Mouse (Mus musculus): ENCODE measurements around the gene Olfml2b. TPM values are rescaled to one million over a fixed set of nuclear protein-coding genes. Genes with fewer than 3 reads are reported as not detected.

The Olfml2b gene
- polyA plus RNA-seq, 1 experiment from 2014 or later, result 21.9 TPM

- no peaks in the 10 kb centered on the region for H3K4me1 ChIP-seq (replicated peaks; ENCODE audit: control insufficient read depth, insufficient read depth, low read length)
- WGBS, result 85% methylated on average over 3 of the region's 3 CpGs
- no peak for ATAC-seq (ENCODE audit: low read depth)
Measured at GRCm38 (mm10) chr1:170611631-170612030, 32.7 kb upstream of the Olfml2b start.

GRCm38 (mm10) chr1:170612968-170613872 lies 31.1 kb upstream of the Olfml2b start:
- no peak overlapping the region for H3K4me3 ChIP-seq (ENCODE audit: low read length)
- 53% methylated on average over 18 of the region's 18 CpGs for WGBS
- H3K4me1 ChIP-seq (replicated peaks; ENCODE audit: control insufficient read depth, insufficient read depth, low read length), result no peaks in the 10 kb centered on the region
- no peak overlapping the region for H3K27ac ChIP-seq (ENCODE audit: low read length)
- no peaks in the 10 kb centered on the region for H3K36me3 ChIP-seq (ENCODE audit: control insufficient read depth, insufficient read depth, low read length)
- no peak overlapping the region for H3K4me2 ChIP-seq (ENCODE audit: low read depth, low read length)
- no peak overlapping the region for H3K9ac ChIP-seq (ENCODE audit: low read length)
- no peaks in the 10 kb centered on the region for H3K9me3 ChIP-seq (ENCODE audit: control insufficient read depth, low read length)
- ATAC-seq (ENCODE audit: low read depth), result peak; percentile 91
- no peaks in the 10 kb centered on the region for H3K27me3 ChIP-seq (ENCODE audit: control insufficient read depth, insufficient read depth, low read depth, low read length)

More at GRCm38 (mm10) chr1:170611631-170612030, 32.7 kb upstream of the Olfml2b start:
- H3K9me3 ChIP-seq (ENCODE audit: control insufficient read depth, low read length), result no peaks in the 10 kb centered on the region
- no peak overlapping the region for H3K27ac ChIP-seq (ENCODE audit: low read length)
- no peaks in the 10 kb centered on the region for H3K36me3 ChIP-seq (ENCODE audit: control insufficient read depth, insufficient read depth, low read length)
- H3K4me3 ChIP-seq (ENCODE audit: low read length), result no peak overlapping the region
- no peaks in the 10 kb centered on the region for H3K27me3 ChIP-seq (ENCODE audit: control insufficient read depth, insufficient read depth, low read depth, low read length)
- H3K9ac ChIP-seq (ENCODE audit: low read length), result no peak overlapping the region
- H3K4me2 ChIP-seq (ENCODE audit: low read depth, low read length), result no peak overlapping the region

- H3K4me1 ChIP-seq (replicated peaks; ENCODE audit: control insufficient read depth, insufficient read depth, low read length), result no peaks in the 10 kb centered on the region
- no peak overlapping the region for H3K4me3 ChIP-seq (ENCODE audit: low read length)
- peaks cover 5% of the 10 kb centered on the region; the same call in 1 of the 2 replicates for H3K9me3 ChIP-seq (ENCODE audit: control insufficient read depth, low read length)
- no peak overlapping the region for H3K27ac ChIP-seq (ENCODE audit: low read length)
- ATAC-seq (ENCODE audit: low read depth), result no peak
- H3K27me3 ChIP-seq (ENCODE audit: control insufficient read depth, insufficient read depth, low read depth, low read length), result no peaks in the 10 kb centered on the region
- no peak overlapping the region for H3K9ac ChIP-seq (ENCODE audit: low read length)
- 59% methylated on average over 2 of the region's 2 CpGs for WGBS
- no peaks in the 10 kb centered on the region for H3K36me3 ChIP-seq (ENCODE audit: control insufficient read depth, insufficient read depth, low read length)
- no peak overlapping the region for H3K4me2 ChIP-seq (ENCODE audit: low read depth, low read length)
Measured at GRCm38 (mm10) chr1:170619686-170620374, 24.5 kb upstream of the Olfml2b start.

DNA sequence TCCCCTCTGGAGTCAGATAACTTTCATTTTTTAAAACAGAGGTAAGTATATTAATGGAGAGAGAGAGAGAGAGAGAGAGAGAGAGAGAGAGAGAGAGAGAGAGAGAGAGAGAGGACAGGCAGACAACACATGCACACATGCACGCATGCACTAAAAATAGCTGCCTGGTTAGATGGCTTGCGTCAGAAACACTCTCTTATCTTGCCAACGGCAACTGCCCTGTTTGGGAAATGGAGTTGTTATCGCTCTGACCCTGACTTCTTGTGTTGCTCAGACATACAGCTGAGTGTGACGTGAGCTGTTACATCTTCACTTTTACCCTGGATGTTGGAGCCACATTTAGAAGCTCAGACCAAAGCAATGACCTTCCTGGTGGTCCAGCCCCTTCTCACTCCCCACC lies 21.4 kb upstream of the Olfml2b start:
- Histone ChIP-seq H3K4me1 (replicated peaks; ENCODE audit: control insufficient read depth, insufficient read depth, low read length) (no peaks in the 10 kb centered on the region), H3K4me3 (ENCODE audit: low read length) (no peak overlapping the region), H3K4me2 (ENCODE audit: low read depth, low read length) (no peak overlapping the region), H3K27me3 (ENCODE audit: control insufficient read depth, insufficient read depth, low read depth, low read length) (no peaks in the 10 kb centered on the region), H3K36me3 (ENCODE audit: control insufficient read depth, insufficient read depth, low read length) (no peaks in the 10 kb centered on the region), H3K9me3 (ENCODE audit: control insufficient read depth, low read length) (peaks cover 5% of the 10 kb centered on the region; the same call in 1 of the 2 replicates), H3K9ac (ENCODE audit: low read length) (no peak overlapping the region), H3K27ac (ENCODE audit: low read length) (peak overlapping the region; percentile 48; the same call in 1 of the 2 replicates)
- 17% methylated on average over 5 of the region's 5 CpGs for WGBS
- peak; percentile 96 for ATAC-seq (ENCODE audit: low read depth)

DNA sequence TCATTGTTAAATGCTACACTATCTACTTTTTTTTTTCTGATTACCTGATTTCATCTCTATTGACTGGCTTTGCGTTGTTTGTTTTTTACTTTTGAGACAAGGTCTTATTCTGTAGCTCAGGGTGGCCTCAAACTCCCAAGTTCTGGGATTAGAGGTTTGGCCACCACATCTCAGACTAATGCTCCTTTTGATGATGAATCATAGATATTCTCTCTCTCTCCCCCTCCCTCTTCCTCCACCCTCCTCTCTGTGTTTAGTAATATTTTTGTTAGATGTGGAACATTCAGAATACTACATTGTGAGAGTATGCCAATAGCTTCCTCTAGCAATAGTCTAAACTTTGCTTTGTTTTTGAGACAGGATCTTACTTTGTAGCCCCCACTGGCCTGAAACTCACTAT lies 20.9 kb upstream of the Olfml2b start:
- 0 out of 2 replicates have a peak, but pooled peaks have one; percentile 37 for ATAC-seq (ENCODE audit: low read depth)
- Histone ChIP-seq H3K4me1 (replicated peaks; ENCODE audit: control insufficient read depth, insufficient read depth, low read length) (no peaks in the 10 kb centered on the region), H3K4me3 (ENCODE audit: low read length) (no peak overlapping the region), H3K4me2 (ENCODE audit: low read depth, low read length) (no peak overlapping the region), H3K9ac (ENCODE audit: low read length) (no peak overlapping the region), H3K27me3 (ENCODE audit: control insufficient read depth, insufficient read depth, low read depth, low read length) (no peaks in the 10 kb centered on the region), H3K9me3 (ENCODE audit: control insufficient read depth, low read length) (peaks cover 5% of the 10 kb centered on the region; the same call in 1 of the 2 replicates), H3K36me3 (ENCODE audit: control insufficient read depth, insufficient read depth, low read length) (no peaks in the 10 kb centered on the region), H3K27ac (ENCODE audit: low read length) (peak overlapping the region; percentile 48; the same call in 1 of the 2 replicates)
- WGBS, result 84% methylated on average over 1 of the region's 1 CpGs

DNA sequence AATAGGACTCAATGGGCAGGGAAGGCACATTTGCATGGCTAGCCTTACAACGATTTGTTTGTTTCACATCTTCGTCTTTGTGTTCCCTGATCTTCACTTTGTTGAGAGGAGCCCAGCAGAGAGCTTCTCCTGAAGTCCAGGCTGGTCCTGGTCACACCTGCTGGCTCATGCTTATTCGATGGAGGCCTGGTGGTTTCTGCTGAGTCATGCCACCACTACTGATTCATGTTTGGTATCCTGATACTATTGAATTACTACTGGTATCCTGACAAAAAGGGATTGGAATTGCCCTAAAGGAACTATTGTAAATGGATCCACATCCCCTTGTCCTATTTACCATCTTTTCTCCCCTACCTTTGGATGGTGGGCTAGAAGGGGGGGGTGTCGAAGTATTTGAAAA lies 13.8 kb upstream of the Olfml2b start:
- H3K9me3 ChIP-seq (ENCODE audit: control insufficient read depth, low read length), result no peaks in the 10 kb centered on the region; the same call in 1 of the 2 replicates
- H3K9ac ChIP-seq (ENCODE audit: low read length), result no peak overlapping the region
- H3K4me1 ChIP-seq (replicated peaks; ENCODE audit: control insufficient read depth, insufficient read depth, low read length), result no peaks in the 10 kb centered on the region
- no peak overlapping the region for H3K4me2 ChIP-seq (ENCODE audit: low read depth, low read length)
- no peak for ATAC-seq (ENCODE audit: low read depth)
- H3K27me3 ChIP-seq (ENCODE audit: control insufficient read depth, insufficient read depth, low read depth, low read length), result no peaks in the 10 kb centered on the region
- H3K4me3 ChIP-seq (ENCODE audit: low read length), result no peak overlapping the region
- no peaks in the 10 kb centered on the region for H3K36me3 ChIP-seq (ENCODE audit: control insufficient read depth, insufficient read depth, low read length)
- H3K27ac ChIP-seq (ENCODE audit: low read length), result no peak overlapping the region
- WGBS, result 78% methylated on average over 4 of the region's 4 CpGs

DNA sequence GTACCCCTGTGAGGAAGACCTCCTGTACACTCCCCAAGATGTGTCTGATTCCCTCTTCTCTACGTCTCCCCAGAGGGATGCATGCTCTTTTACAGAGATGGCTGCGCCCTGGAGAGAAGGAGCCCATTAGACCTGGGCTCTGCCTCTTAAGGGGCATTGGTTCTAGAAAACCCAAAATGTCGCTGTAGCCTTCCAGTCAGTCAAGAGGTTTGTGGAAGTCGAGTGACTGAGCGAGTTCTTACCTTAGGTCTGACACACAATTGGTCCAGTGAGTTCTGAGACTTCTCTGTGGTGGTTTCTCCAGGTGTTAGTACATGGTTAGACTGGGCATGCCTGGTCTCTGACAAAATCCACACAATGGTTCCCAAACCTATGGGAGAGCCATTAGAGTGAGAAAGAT lies 12.8 kb upstream of the Olfml2b start:
- H3K9me3 ChIP-seq (ENCODE audit: control insufficient read depth, low read length), result no peaks in the 10 kb centered on the region; the same call in 1 of the 2 replicates
- no peak overlapping the region for H3K27ac ChIP-seq (ENCODE audit: low read length)
- H3K27me3 ChIP-seq (ENCODE audit: control insufficient read depth, insufficient read depth, low read depth, low read length), result no peaks in the 10 kb centered on the region
- no peak overlapping the region for H3K4me3 ChIP-seq (ENCODE audit: low read length)
- no peak overlapping the region for H3K4me2 ChIP-seq (ENCODE audit: low read depth, low read length)
- H3K36me3 ChIP-seq (ENCODE audit: control insufficient read depth, insufficient read depth, low read length), result no peaks in the 10 kb centered on the region
- no peaks in the 10 kb centered on the region for H3K4me1 ChIP-seq (replicated peaks; ENCODE audit: control insufficient read depth, insufficient read depth, low read length)
- H3K9ac ChIP-seq (ENCODE audit: low read length), result no peak overlapping the region
- 85% methylated on average over 5 of the region's 5 CpGs for WGBS
- ATAC-seq (ENCODE audit: low read depth), result no peak

GRCm38 (mm10) chr1:170632385-170632784 lies 11.9 kb upstream of the Olfml2b start:
- Histone ChIP-seq H3K27me3 (ENCODE audit: control insufficient read depth, insufficient read depth, low read depth, low read length) (no peaks in the 10 kb centered on the region), H3K9me3 (ENCODE audit: control insufficient read depth, low read length) (no peaks in the 10 kb centered on the region; the same call in 1 of the 2 replicates), H3K27ac (ENCODE audit: low read length) (no peak overlapping the region), H3K4me2 (ENCODE audit: low read depth, low read length) (no peak overlapping the region), H3K4me1 (replicated peaks; ENCODE audit: control insufficient read depth, insufficient read depth, low read length) (no peaks in the 10 kb centered on the region), H3K36me3 (ENCODE audit: control insufficient read depth, insufficient read depth, low read length) (no peaks in the 10 kb centered on the region), H3K4me3 (ENCODE audit: low read length) (no peak overlapping the region), H3K9ac (ENCODE audit: low read length) (no peak overlapping the region)
- WGBS, result 8% methylated on average over 3 of the region's 3 CpGs
- peak; percentile 59 for ATAC-seq (ENCODE audit: low read depth)

DNA sequence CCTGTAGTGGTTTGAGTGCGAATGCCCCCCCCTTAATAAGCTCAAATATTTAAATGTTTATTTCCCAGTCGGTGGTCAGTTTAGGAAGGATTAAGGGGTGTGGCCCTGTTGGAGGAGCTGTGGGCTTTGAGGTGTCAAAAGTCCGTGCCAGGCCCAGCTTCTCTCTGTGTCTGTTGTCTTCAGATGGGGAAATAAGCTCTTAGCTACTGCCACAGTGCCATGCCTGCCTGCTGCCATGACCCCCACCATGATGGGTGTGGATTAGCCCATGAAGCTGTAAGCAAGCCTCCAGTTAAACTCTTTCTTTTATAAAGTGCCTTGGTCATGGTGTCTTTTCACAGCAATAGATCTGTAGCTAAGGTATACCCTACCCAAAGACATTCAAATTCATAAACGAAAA lies 11.5 kb upstream of the Olfml2b start:
- no peak overlapping the region for H3K4me2 ChIP-seq (ENCODE audit: low read depth, low read length)
- ATAC-seq (ENCODE audit: low read depth), result no peak; the same call in 1 of the 2 replicates
- no peaks in the 10 kb centered on the region for H3K27me3 ChIP-seq (ENCODE audit: control insufficient read depth, insufficient read depth, low read depth, low read length)
- H3K27ac ChIP-seq (ENCODE audit: low read length), result no peak overlapping the region
- H3K9me3 ChIP-seq (ENCODE audit: control insufficient read depth, low read length), result no peaks in the 10 kb centered on the region; the same call in 1 of the 2 replicates
- no peak overlapping the region for H3K9ac ChIP-seq (ENCODE audit: low read length)
- 65% methylated on average over 4 of the region's 4 CpGs for WGBS
- H3K4me3 ChIP-seq (ENCODE audit: low read length), result no peak overlapping the region
- no peaks in the 10 kb centered on the region for H3K4me1 ChIP-seq (replicated peaks; ENCODE audit: control insufficient read depth, insufficient read depth, low read length)
- H3K36me3 ChIP-seq (ENCODE audit: control insufficient read depth, insufficient read depth, low read length), result no peaks in the 10 kb centered on the region
